Mouse (Mus musculus) MEL-GATA-1-ER (cell line): ENCODE measurements around the gene Tigd4.
A peak's percentile ranks its signal among the peaks of the same experiment; 100 is the strongest.
"Not testable (repeated sequence)": the region's sequence is repeated elsewhere in the genome, so short reads cannot be mapped to it uniquely, and the experiment has no call there.

Experiments used
- DNase-seq: peaks from one replicate; pipeline ENCODE4 v3.0.0-alpha.2; 2012; ENCODE audit warnings: low read depth; ENCODE audit errors: extremely low read depth

Tigd4 gene

GRCm38 (mm10) chr3:84593274-84593673, at the start of gene Tigd4:
TSS of gene Tigd4 (plus strand) at chr3:84593574.
- no peak for DNase-seq

- DNase-seq, result no peak
Observed at GRCm38 (mm10) chr3:84547177-84547576, 46.2 kb upstream of the Tigd4 start.

GRCm38 (mm10) chr3:84555780-84556179, 37.6 kb upstream of the Tigd4 start:
- no peak for DNase-seq

GRCm38 (mm10) chr3:84558301-84558700, 35.1 kb upstream of the Tigd4 start:
- no peak for DNase-seq

- not testable (repeated sequence) for DNase-seq
Observed at GRCm38 (mm10) chr3:84562911-84563310, 30.5 kb upstream of the Tigd4 start.

GRCm38 (mm10) chr3:84563415-84563814, 30.0 kb upstream of the Tigd4 start:
- no peak for DNase-seq

- no peak for DNase-seq
Observed at GRCm38 (mm10) chr3:84568540-84568939, 24.8 kb upstream of the Tigd4 start.

GRCm38 (mm10) chr3:84569587-84569986, 23.8 kb upstream of the Tigd4 start:
- DNase-seq, result no peak

- DNase-seq, result no peak
Observed at GRCm38 (mm10) chr3:84570501-84570900, 22.9 kb upstream of the Tigd4 start.

- DNase-seq, result no peak
Observed at GRCm38 (mm10) chr3:84580716-84581115, 12.7 kb upstream of the Tigd4 start.

- no peak for DNase-seq
Observed at GRCm38 (mm10) chr3:84581696-84582022, 11.7 kb upstream of the Tigd4 start.

- DNase-seq, result peak; percentile 80
Observed at GRCm38 (mm10) chr3:84582023-84582912, 11.1 kb upstream of the Tigd4 start, which contains the start of gene Arfip1. TSS of gene Arfip1 (minus strand) at chr3:84582625.

- DNase-seq, result no peak
Observed at GRCm38 (mm10) chr3:84582913-84583276, 10.5 kb upstream of the Tigd4 start.

- peak; percentile 98 for DNase-seq
Observed at GRCm38 (mm10) chr3:84586736-84587135, 6.6 kb upstream of the Tigd4 start.

GRCm38 (mm10) chr3:84594894-84595676, 1.7 kb downstream of the Tigd4 start:
- no peak for DNase-seq

GRCm38 (mm10) chr3:84595677-84596234, 2.4 kb downstream of the Tigd4 start:
- no peak for DNase-seq

GRCm38 (mm10) chr3:84597996-84598734, 4.8 kb downstream of the Tigd4 start:
- DNase-seq, result peak; percentile 60

GRCm38 (mm10) chr3:84598756-84599155, 5.4 kb downstream of the Tigd4 start:
- DNase-seq, result no peak

- DNase-seq, result no peak
Observed at GRCm38 (mm10) chr3:84601870-84602495, 8.6 kb downstream of the Tigd4 start.

- no peak for DNase-seq
Observed at GRCm38 (mm10) chr3:84602759-84603158, 9.4 kb downstream of the Tigd4 start.

GRCm38 (mm10) chr3:84603212-84603611, 9.8 kb downstream of the Tigd4 start:
- DNase-seq, result peak; percentile 80
